Mouse (Mus musculus) olfactory bulb, adult 2 months (tissue): ENCODE data around the gene Gm49395. TPM values are rescaled to one million over a fixed set of nuclear protein-coding genes. Genes with fewer than 3 reads are reported as not detected.

ENCODE experiments used
- H3K27ac ChIP-seq: fragments of 200-500 bp; 2 replicates; pipeline ENCODE4 v1.5.1; 2012; ENCODE audit warnings: low read depth, low read length; ENCODE audit not compliant: insufficient read depth
- H3K4me1 ChIP-seq: fragments of 200-500 bp; 2 replicates; pipeline ENCODE4 v1.6.1; 2012; ENCODE audit warnings: low read length; ENCODE audit not compliant: control insufficient read depth, insufficient read depth
- H3K4me3 ChIP-seq: fragments of 200-500 bp; 2 replicates; pipeline ENCODE4 v1.5.1; 2012; ENCODE audit warnings: mild to moderate bottlenecking, low read depth, low read length, moderate library complexity; ENCODE audit not compliant: insufficient read depth
- CTCF ChIP-seq: fragments of 200-500 bp; IDR thresholded peaks from 2 replicates; pipeline ENCODE4 v1.5.1; 2012; ENCODE audit warnings: low read depth, mild to moderate bottlenecking, low read length, moderate library complexity; ENCODE audit not compliant: insufficient read depth
- POLR2A ChIP-seq: fragments of 200-500 bp; IDR thresholded peaks from 2 replicates; pipeline ENCODE4 v1.6.1; 2012; ENCODE audit warnings: mild to moderate bottlenecking, low read depth, low read length, moderate library complexity; ENCODE audit not compliant: insufficient read depth
- WGBS: fragments of 180-500 bp; shearing (Covaris S2); methylation state at CpG from one replicate; pipeline ENCODE4 v1.1.7; 2018; 5-methylcytosine and 5-hydroxymethylcytosine counted together
- polyA plus RNA-seq: library from polyadenylated mRNA; stranded (reverse); fragments of >200 nt; gene quantifications from 2 replicates; pipeline ENCODE4 v1.2.4, GENCODE M21; 2012; ENCODE audit warnings: low replicate concordance; ENCODE audit not compliant: missing spikeins, insufficient read depth, insufficient read length

Gm49395 gene
- polyA plus RNA-seq, 1 experiment, result not detected

DNA sequence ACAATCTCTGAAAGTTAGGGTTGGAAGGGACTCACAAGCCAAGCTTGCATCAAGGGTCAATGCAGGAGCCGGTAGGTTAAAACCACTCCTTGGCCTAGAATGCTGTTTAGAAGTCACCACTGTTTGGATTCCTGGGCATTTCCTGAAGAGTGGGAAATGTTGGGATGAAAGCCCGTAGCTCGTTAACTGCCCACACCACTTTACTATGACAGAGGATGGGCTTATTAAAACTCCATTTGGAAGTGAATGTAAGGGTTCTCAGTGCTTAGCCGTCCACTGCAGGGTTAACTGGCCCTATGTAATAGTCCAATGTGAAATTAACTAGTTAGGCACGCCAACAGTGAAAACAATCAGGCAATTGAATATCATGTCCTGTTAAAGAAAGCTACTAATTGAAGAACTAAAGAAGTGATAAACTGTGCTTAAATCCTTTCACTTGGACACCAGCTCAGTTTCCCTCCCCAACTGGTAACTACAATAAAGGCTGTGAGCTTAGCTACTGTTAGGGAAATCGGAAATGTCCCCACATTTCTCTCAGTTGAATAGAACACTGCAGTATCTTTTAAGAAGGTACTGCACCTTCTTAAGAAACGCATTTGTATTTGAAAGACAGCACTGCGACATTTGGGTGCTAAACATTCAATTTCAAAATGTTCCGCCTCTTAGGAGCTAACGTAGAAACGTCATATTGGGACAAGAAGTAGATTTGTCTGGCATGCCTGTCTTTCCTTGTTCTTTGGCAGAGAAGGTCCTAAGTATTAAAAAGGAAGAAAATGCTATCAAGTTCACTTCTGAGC, 1.1 kb downstream of the Gm49395 start:
- no peak for TF ChIP-seq POLR2A
- TF ChIP-seq CTCF, result no peak
- H3K4me1 ChIP-seq, result peaks cover 10% of the 10 kb centered on the region
- 29% methylated on average over 11 of the region's 11 CpGs for WGBS
- no peak overlapping the region for H3K27ac ChIP-seq
- no peak overlapping the region for H3K4me3 ChIP-seq

- H3K27ac ChIP-seq, result no peak overlapping the region
- WGBS, result 86% methylated on average over 9 of the region's 9 CpGs
- no peak overlapping the region for H3K4me3 ChIP-seq
- peaks cover 10% of the 10 kb centered on the region for H3K4me1 ChIP-seq
- no peak for TF ChIP-seq CTCF
Measured at GRCm38 (mm10) chr13:115099381-115099780, 2.3 kb downstream of the Gm49395 start.

GRCm38 (mm10) chr13:115098227-115098626, 3.5 kb downstream of the Gm49395 start:
- H3K4me1 ChIP-seq, result peaks cover 10% of the 10 kb centered on the region
- TF ChIP-seq CTCF (no peak), POLR2A (no peak)
- H3K27ac ChIP-seq, result no peak overlapping the region
- no peak overlapping the region for H3K4me3 ChIP-seq
- WGBS, result 93% methylated on average over 3 of the region's 3 CpGs

- H3K4me1 ChIP-seq, result peaks cover 8% of the 10 kb centered on the region
- WGBS, result 42% methylated on average over 5 of the region's 5 CpGs
Measured at GRCm38 (mm10) chr13:115096965-115097364, 4.8 kb downstream of the Gm49395 start.

GRCm38 (mm10) chr13:115096216-115096615, 5.5 kb downstream of the Gm49395 start:
- H3K4me1 ChIP-seq, result peaks cover under 1% of the 10 kb centered on the region; the same call in 1 of the 2 replicates
- TF ChIP-seq CTCF (no peak), POLR2A (no peak)
- WGBS, result 42% methylated on average over 2 of the region's 2 CpGs
- H3K27ac ChIP-seq, result no peak overlapping the region
- H3K4me3 ChIP-seq, result no peak overlapping the region

More at GRCm38 (mm10) chr13:115096965-115097364, 4.8 kb downstream of the Gm49395 start:
- Histone ChIP-seq H3K4me3 (no peak overlapping the region), H3K27ac (no peak overlapping the region)
- TF ChIP-seq CTCF, result no peak
- TF ChIP-seq POLR2A, result no peak

DNA sequence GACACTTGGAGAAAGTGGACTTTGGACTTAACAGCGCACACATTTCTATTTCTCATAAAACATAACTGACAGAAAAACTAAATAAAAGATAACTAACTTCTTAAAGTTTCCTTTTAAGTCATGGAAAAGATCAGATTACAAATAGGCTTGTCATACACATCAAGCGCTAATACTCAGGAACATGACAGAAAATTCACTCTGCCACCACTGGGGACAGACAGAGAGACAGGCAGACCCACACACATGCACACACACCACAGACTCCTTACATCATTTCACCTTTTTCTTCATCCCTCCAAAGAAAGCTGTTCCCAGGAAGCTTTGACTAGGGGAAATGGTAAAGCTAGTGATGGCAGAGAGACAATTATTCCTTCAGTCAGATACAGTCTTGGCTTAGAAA, 6.3 kb downstream of the Gm49395 start:
- no peaks in the 10 kb centered on the region for H3K4me1 ChIP-seq
- H3K27ac ChIP-seq, result no peak overlapping the region
- TF ChIP-seq POLR2A (no peak), CTCF (no peak)
- 98% methylated on average over 2 of the region's 2 CpGs for WGBS
- H3K4me3 ChIP-seq, result no peak overlapping the region

DNA sequence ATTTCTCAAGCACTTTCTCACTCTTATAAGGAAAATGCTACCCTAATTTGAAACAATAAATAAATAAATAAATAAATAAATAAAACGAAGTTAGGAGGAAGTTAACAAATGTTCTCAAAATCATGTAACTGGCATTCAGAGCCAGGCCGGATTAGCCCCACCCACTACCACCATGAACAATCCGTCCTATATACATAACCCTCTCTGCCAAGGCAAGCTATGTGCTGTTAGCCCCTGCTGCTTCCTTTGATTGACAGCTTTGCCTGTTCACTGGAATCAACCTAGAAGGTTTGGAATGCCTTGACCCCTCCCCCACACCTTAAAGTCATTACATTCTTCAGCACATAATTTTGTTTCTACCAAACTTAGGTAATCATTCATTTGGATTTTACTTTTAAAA, 10.2 kb downstream of the Gm49395 start:
- H3K4me3 ChIP-seq, result no peak overlapping the region
- 72% methylated on average over 3 of the region's 3 CpGs for WGBS
- no peak for TF ChIP-seq CTCF
- no peak for TF ChIP-seq POLR2A
- H3K27ac ChIP-seq, result no peak overlapping the region
- peaks cover 10% of the 10 kb centered on the region; the same call in 1 of the 2 replicates for H3K4me1 ChIP-seq

- peaks cover 10% of the 10 kb centered on the region; the same call in 1 of the 2 replicates for H3K4me1 ChIP-seq
- 44% methylated on average over 9 of the region's 9 CpGs for WGBS
- TF ChIP-seq CTCF (no peak), POLR2A (no peak)
- H3K27ac ChIP-seq, result no peak overlapping the region; the same call in 1 of the 2 replicates
- H3K4me3 ChIP-seq, result no peak overlapping the region
Measured at GRCm38 (mm10) chr13:115090977-115091445, 10.7 kb downstream of the Gm49395 start.

GRCm38 (mm10) chr13:115090069-115090976, 11.4 kb downstream of the Gm49395 start, which contains the start of gene Pelo:
Gene Pelo, minus strand, starts transcription at chr13:115090186.
- H3K4me1 ChIP-seq, result peaks cover 10% of the 10 kb centered on the region; the same call in 1 of the 2 replicates
- peak within 1 kb of the TSS; percentile 57 for H3K4me3 ChIP-seq
- peak; percentile 85 for TF ChIP-seq POLR2A
- TF ChIP-seq CTCF, result no peak
- WGBS, result under 1% methylated on average over 60 of the region's 60 CpGs
- no peak within 1 kb of the TSS; the same call in 1 of the 2 replicates for H3K27ac ChIP-seq
